Mouse (Mus musculus) cortical plate, adult 2 months (tissue): ENCODE results near the gene Krt83.

Source experiments
- CTCF ChIP-seq: fragments of 200-500 bp; IDR thresholded peaks from 2 replicates; pipeline ENCODE4 v1.5.1; 2011; ENCODE audit warnings: mild to moderate bottlenecking, control low read depth, low read length; ENCODE audit not compliant: insufficient read depth; ENCODE audit errors: extremely low read depth
- POLR2A ChIP-seq: fragments of 200-500 bp; IDR thresholded peaks from 2 replicates; pipeline ENCODE4 v1.6.1; 2011; ENCODE audit warnings: mild to moderate bottlenecking, low read length, control low read depth; ENCODE audit not compliant: insufficient read depth; ENCODE audit errors: extremely low read depth

DNA sequence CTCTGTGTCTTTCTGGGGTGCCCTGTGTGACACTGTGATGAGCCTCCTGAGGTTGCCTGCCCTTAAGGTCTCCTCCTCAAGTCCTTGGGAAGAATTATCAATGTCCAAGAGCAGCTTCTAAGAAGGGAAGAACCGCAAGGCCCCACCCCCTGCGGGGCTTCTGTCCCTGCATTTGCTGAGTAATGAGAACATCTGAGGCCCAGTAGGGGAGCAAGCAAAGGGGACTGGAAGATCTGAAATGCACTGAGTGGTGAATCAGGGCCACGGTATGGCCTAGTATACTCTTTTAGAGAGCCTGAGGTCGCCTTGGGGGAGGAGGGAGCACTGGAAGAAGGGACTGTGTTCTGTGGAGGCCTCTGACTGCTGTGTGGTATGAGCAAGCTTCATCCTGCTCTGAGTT lies 9.3 kb downstream of the Krt83 start:
- TF ChIP-seq CTCF (no peak), POLR2A (no peak)
